Mouse (Mus musculus): ENCODE data around the gene Ap2a1. TPM values are rescaled to one million over a fixed set of nuclear protein-coding genes. Genes with fewer than 3 reads are reported as not detected.

The Ap2a1 gene
- polyA plus RNA-seq, 1 experiment from 2014 or later, result 113 TPM

GRCm38 (mm10) chr7:44965975-44966374 lies 36.7 kb upstream of the Ap2a1 start:
- Histone ChIP-seq H3K36me3 (ENCODE audit: control insufficient read depth, insufficient read depth) (peaks cover 17% of the 10 kb centered on the region), H3K27ac (ENCODE audit: low read length) (no peak overlapping the region), H3K9me3 (ENCODE audit: control insufficient read depth, low read length) (no peaks in the 10 kb centered on the region), H3K27me3 (replicated peaks; ENCODE audit: control insufficient read depth, insufficient read depth, low read length) (no peaks in the 10 kb centered on the region), H3K4me1 (replicated peaks; ENCODE audit: control insufficient read depth, insufficient read depth, low read length) (peaks cover 9% of the 10 kb centered on the region), H3K4me2 (ENCODE audit: low read length) (no peak overlapping the region), H3K4me3 (replicated peaks; ENCODE audit: low read length) (no peak overlapping the region), H3K9ac (replicated peaks; ENCODE audit: low read depth, low read length) (no peak overlapping the region)
- WGBS, result 85% methylated on average over 7 of the region's 7 CpGs
- ATAC-seq, result no peak

- 96% methylated on average over 13 of the region's 13 CpGs for WGBS
- Histone ChIP-seq H3K4me2 (ENCODE audit: low read length) (no peak overlapping the region), H3K4me1 (replicated peaks; ENCODE audit: control insufficient read depth, insufficient read depth, low read length) (peaks cover 2% of the 10 kb centered on the region; the same call in 1 of the 2 replicates), H3K27me3 (replicated peaks; ENCODE audit: control insufficient read depth, insufficient read depth, low read length) (no peaks in the 10 kb centered on the region), H3K4me3 (replicated peaks; ENCODE audit: low read length) (no peak overlapping the region), H3K9me3 (ENCODE audit: control insufficient read depth, low read length) (no peaks in the 10 kb centered on the region), H3K9ac (replicated peaks; ENCODE audit: low read depth, low read length) (no peak overlapping the region), H3K27ac (ENCODE audit: low read length) (no peak overlapping the region), H3K36me3 (ENCODE audit: control insufficient read depth, insufficient read depth) (peaks cover 17% of the 10 kb centered on the region)
- ATAC-seq, result no peak
These were observed 35.7 kb upstream of the Ap2a1 start for GRCm38 (mm10) chr7:44964990-44965389.

- ATAC-seq, result no peak
- H3K9ac ChIP-seq (replicated peaks; ENCODE audit: low read depth, low read length), result no peak overlapping the region
- no peaks in the 10 kb centered on the region for H3K4me1 ChIP-seq (replicated peaks; ENCODE audit: control insufficient read depth, insufficient read depth, low read length)
- peaks cover 17% of the 10 kb centered on the region for H3K36me3 ChIP-seq (ENCODE audit: control insufficient read depth, insufficient read depth)
- no peaks in the 10 kb centered on the region for H3K27me3 ChIP-seq (replicated peaks; ENCODE audit: control insufficient read depth, insufficient read depth, low read length)
- WGBS, result 95% methylated on average over 5 of the region's 5 CpGs
- H3K27ac ChIP-seq (ENCODE audit: low read length), result no peak overlapping the region
- no peaks in the 10 kb centered on the region for H3K9me3 ChIP-seq (ENCODE audit: control insufficient read depth, low read length)
- no peak overlapping the region for H3K4me2 ChIP-seq (ENCODE audit: low read length)
- H3K4me3 ChIP-seq (replicated peaks; ENCODE audit: low read length), result no peak overlapping the region
These were observed 33.5 kb upstream of the Ap2a1 start for GRCm38 (mm10) chr7:44962831-44963230.

GRCm38 (mm10) chr7:44962337-44962736 lies 33.0 kb upstream of the Ap2a1 start:
- H3K4me2 ChIP-seq (ENCODE audit: low read length), result no peak overlapping the region
- no peaks in the 10 kb centered on the region for H3K9me3 ChIP-seq (ENCODE audit: control insufficient read depth, low read length)
- no peak overlapping the region for H3K4me3 ChIP-seq (replicated peaks; ENCODE audit: low read length)
- peaks cover 17% of the 10 kb centered on the region for H3K36me3 ChIP-seq (ENCODE audit: control insufficient read depth, insufficient read depth)
- H3K9ac ChIP-seq (replicated peaks; ENCODE audit: low read depth, low read length), result no peak overlapping the region
- no peaks in the 10 kb centered on the region for H3K4me1 ChIP-seq (replicated peaks; ENCODE audit: control insufficient read depth, insufficient read depth, low read length)
- no peak overlapping the region for H3K27ac ChIP-seq (ENCODE audit: low read length)
- ATAC-seq, result no peak
- H3K27me3 ChIP-seq (replicated peaks; ENCODE audit: control insufficient read depth, insufficient read depth, low read length), result no peaks in the 10 kb centered on the region
- WGBS, result 82% methylated on average over 8 of the region's 8 CpGs

GRCm38 (mm10) chr7:44960512-44960910 lies 31.2 kb upstream of the Ap2a1 start:
- Histone ChIP-seq H3K27ac (ENCODE audit: low read length) (no peak overlapping the region), H3K36me3 (ENCODE audit: control insufficient read depth, insufficient read depth) (peaks cover 11% of the 10 kb centered on the region)
- WGBS, result 91% methylated on average over 13 of the region's 13 CpGs

GRCm38 (mm10) chr7:44959874-44960511 lies 30.7 kb upstream of the Ap2a1 start:
- no peak for ATAC-seq
- H3K4me3 ChIP-seq (replicated peaks; ENCODE audit: low read length), result no peak overlapping the region
- peaks cover 10% of the 10 kb centered on the region for H3K36me3 ChIP-seq (ENCODE audit: control insufficient read depth, insufficient read depth)
- H3K9me3 ChIP-seq (ENCODE audit: control insufficient read depth, low read length), result no peaks in the 10 kb centered on the region
- H3K27me3 ChIP-seq (replicated peaks; ENCODE audit: control insufficient read depth, insufficient read depth, low read length), result no peaks in the 10 kb centered on the region
- H3K4me2 ChIP-seq (ENCODE audit: low read length), result no peak overlapping the region
- H3K27ac ChIP-seq (ENCODE audit: low read length), result no peak overlapping the region
- no peaks in the 10 kb centered on the region for H3K4me1 ChIP-seq (replicated peaks; ENCODE audit: control insufficient read depth, insufficient read depth, low read length)
- 89% methylated on average over 10 of the region's 10 CpGs for WGBS
- H3K9ac ChIP-seq (replicated peaks; ENCODE audit: low read depth, low read length), result no peak overlapping the region

More at GRCm38 (mm10) chr7:44960512-44960910, 31.2 kb upstream of the Ap2a1 start:
- no peaks in the 10 kb centered on the region for H3K27me3 ChIP-seq (replicated peaks; ENCODE audit: control insufficient read depth, insufficient read depth, low read length)
- no peaks in the 10 kb centered on the region for H3K9me3 ChIP-seq (ENCODE audit: control insufficient read depth, low read length)
- ATAC-seq, result no peak
- no peak overlapping the region for H3K4me3 ChIP-seq (replicated peaks; ENCODE audit: low read length)
- H3K4me1 ChIP-seq (replicated peaks; ENCODE audit: control insufficient read depth, insufficient read depth, low read length), result no peaks in the 10 kb centered on the region
- H3K4me2 ChIP-seq (ENCODE audit: low read length), result no peak overlapping the region
- H3K9ac ChIP-seq (replicated peaks; ENCODE audit: low read depth, low read length), result no peak overlapping the region

GRCm38 (mm10) chr7:44959281-44959680 lies 30.0 kb upstream of the Ap2a1 start:
- Histone ChIP-seq H3K4me1 (replicated peaks; ENCODE audit: control insufficient read depth, insufficient read depth, low read length) (no peaks in the 10 kb centered on the region), H3K9ac (replicated peaks; ENCODE audit: low read depth, low read length) (no peak overlapping the region), H3K4me2 (ENCODE audit: low read length) (no peak overlapping the region), H3K4me3 (replicated peaks; ENCODE audit: low read length) (no peak overlapping the region), H3K27ac (ENCODE audit: low read length) (no peak overlapping the region), H3K27me3 (replicated peaks; ENCODE audit: control insufficient read depth, insufficient read depth, low read length) (no peaks in the 10 kb centered on the region), H3K36me3 (ENCODE audit: control insufficient read depth, insufficient read depth) (peaks cover 8% of the 10 kb centered on the region), H3K9me3 (ENCODE audit: control insufficient read depth, low read length) (no peaks in the 10 kb centered on the region)
- no peak for ATAC-seq
- 91% methylated on average over 8 of the region's 8 CpGs for WGBS

GRCm38 (mm10) chr7:44958208-44958607 lies 28.9 kb upstream of the Ap2a1 start:
- no peak overlapping the region for H3K9ac ChIP-seq (replicated peaks; ENCODE audit: low read depth, low read length)
- H3K4me3 ChIP-seq (replicated peaks; ENCODE audit: low read length), result no peak overlapping the region
- no peaks in the 10 kb centered on the region for H3K4me1 ChIP-seq (replicated peaks; ENCODE audit: control insufficient read depth, insufficient read depth, low read length)
- H3K4me2 ChIP-seq (ENCODE audit: low read length), result no peak overlapping the region
- no peak overlapping the region for H3K27ac ChIP-seq (ENCODE audit: low read length)
- no peaks in the 10 kb centered on the region; the same call in 1 of the 2 replicates for H3K27me3 ChIP-seq (replicated peaks; ENCODE audit: control insufficient read depth, insufficient read depth, low read length)
- 52% methylated on average over 7 of the region's 7 CpGs for WGBS
- ATAC-seq, result no peak
- H3K9me3 ChIP-seq (ENCODE audit: control insufficient read depth, low read length), result no peaks in the 10 kb centered on the region
- peaks cover 8% of the 10 kb centered on the region for H3K36me3 ChIP-seq (ENCODE audit: control insufficient read depth, insufficient read depth)

- 75% methylated on average over 20 of the region's 20 CpGs for WGBS
- H3K4me2 ChIP-seq (ENCODE audit: low read length), result no peak overlapping the region
- peaks cover 5% of the 10 kb centered on the region; the same call in 1 of the 2 replicates for H3K36me3 ChIP-seq (ENCODE audit: control insufficient read depth, insufficient read depth)
- H3K9me3 ChIP-seq (ENCODE audit: control insufficient read depth, low read length), result no peaks in the 10 kb centered on the region
- no peak overlapping the region for H3K27ac ChIP-seq (ENCODE audit: low read length)
- H3K27me3 ChIP-seq (replicated peaks; ENCODE audit: control insufficient read depth, insufficient read depth, low read length), result peaks cover 7% of the 10 kb centered on the region
- H3K9ac ChIP-seq (replicated peaks; ENCODE audit: low read depth, low read length), result no peak overlapping the region
- H3K4me1 ChIP-seq (replicated peaks; ENCODE audit: control insufficient read depth, insufficient read depth, low read length), result peaks cover 7% of the 10 kb centered on the region
- ATAC-seq, result no peak
- H3K4me3 ChIP-seq (replicated peaks; ENCODE audit: low read length), result no peak overlapping the region
These were observed 28.0 kb upstream of the Ap2a1 start for GRCm38 (mm10) chr7:44957183-44957835.
